Comparison of ENCODE assay signal across 23 mouse cellular contexts in genomic region chr7:117610439-117610838, GRCm38 (mm10).
DNase-seq lines count a peak whose midpoint lies in the region; ATAC-seq and TF ChIP-seq lines count a peak whose summit lies in the region.
"Had no signal": no experiment of that assay in that cellular context is flagged by ENCODE, and none has a peak within 500 bp of the region (broad histone marks: within the 10 kb centered on the region; RNA-seq: fewer than 3 reads in every experiment).

No protein-coding gene starts in this region.

- TF ChIP-seq EP300 in stomach, postnatal 0 days (optimal IDR thresholded peaks at IDR 0.05), result no peak

- no peak overlapping the region for H3K4me2 ChIP-seq in hindbrain, embryonic 16.5 days (ENCODE audit: low read length)
- H3K4me2 ChIP-seq in hindbrain, embryonic 12.5 days (replicated peaks), result no peak overlapping the region
- H3K4me2 ChIP-seq in stomach, postnatal 0 days (replicated peaks; ENCODE audit: low read depth), result no peak overlapping the region
- H3K4me2 ChIP-seq: embryonic facial prominence, embryonic 15.5 days; heart, embryonic 11.5 days; hindbrain, embryonic 15.5 days; kidney, embryonic 15.5 days; liver, embryonic 13.5 days had no signal

- peak; percentile 9 for DNase-seq in embryo, embryonic 10 days (ENCODE audit: low spot score)
- no peak for DNase-seq in embryo, embryonic 9.5 days (ENCODE audit: extremely low spot score)
- DNase-seq in retina, embryonic 14.5 days (ENCODE audit: low spot score), result peak; percentile 19
- DNase-seq in retina, postnatal 1 day, result no peak
- no peak for DNase-seq in stomach, postnatal 0 days (ENCODE audit: low spot score)
- DNase-seq in kidney, adult 9 months, result no peak
- DNase-seq: adrenal gland, postnatal 10 days; cerebellum, adult 18-20 months; cerebellum, postnatal 14 days; gastrocnemius, postnatal 10 days; kidney, postnatal 36 days; liver, embryonic 13.5 days; lung, adult 2 months; lung, postnatal 14 days; right cerebral cortex, postnatal 14 days had no signal

- peak overlapping the region; percentile 39; the same call in 1 of the 2 replicates for H3K27ac ChIP-seq in hindbrain, embryonic 16.5 days (ENCODE audit: low read depth, low read length)
- no peak overlapping the region for H3K27ac ChIP-seq in hindbrain, embryonic 12.5 days
- H3K27ac ChIP-seq in stomach, postnatal 0 days (replicated peaks), result no peak overlapping the region
- H3K27ac ChIP-seq: embryonic facial prominence, embryonic 15.5 days; hindbrain, embryonic 15.5 days; kidney, embryonic 15.5 days; left cerebral cortex, adult 2 months; liver, embryonic 13.5 days had no signal

- WGBS in hindbrain, embryonic 16.5 days, result 26% methylated on average over 6 of the region's 6 CpGs
- WGBS in hindbrain, embryonic 12.5 days, result 37% methylated on average over 6 of the region's 6 CpGs
- WGBS in stomach, postnatal 0 days, result 67% methylated on average over 6 of the region's 6 CpGs

- H3K27me3 ChIP-seq in hindbrain, embryonic 16.5 days (replicated peaks; ENCODE audit: control insufficient read depth, insufficient read depth, low read length), result no peaks in the 10 kb centered on the region
- H3K27me3 ChIP-seq in hindbrain, embryonic 12.5 days, result no peaks in the 10 kb centered on the region; the same call in 1 of the 2 replicates
- no peaks in the 10 kb centered on the region for H3K27me3 ChIP-seq in stomach, postnatal 0 days (ENCODE audit: control insufficient read depth, insufficient read depth, low read length)
- H3K27me3 ChIP-seq: embryonic facial prominence, embryonic 15.5 days; hindbrain, embryonic 15.5 days; kidney, embryonic 15.5 days; liver, embryonic 13.5 days had no signal

- no peak overlapping the region for H3K4me3 ChIP-seq in hindbrain, embryonic 16.5 days (ENCODE audit: low read length)
- no peak overlapping the region for H3K4me3 ChIP-seq in hindbrain, embryonic 12.5 days
- H3K4me3 ChIP-seq in stomach, postnatal 0 days (ENCODE audit: low read depth, low read length), result no peak overlapping the region
- H3K4me3 ChIP-seq: embryonic facial prominence, embryonic 15.5 days; hindbrain, embryonic 15.5 days; kidney, embryonic 15.5 days; left cerebral cortex, adult 2 months; liver, embryonic 13.5 days had no signal

- H3K9me3 ChIP-seq in hindbrain, embryonic 16.5 days (ENCODE audit: control insufficient read depth, low read length), result no peaks in the 10 kb centered on the region
- no peaks in the 10 kb centered on the region for H3K9me3 ChIP-seq in hindbrain, embryonic 12.5 days (replicated peaks)
- no peaks in the 10 kb centered on the region for H3K9me3 ChIP-seq in stomach, postnatal 0 days (ENCODE audit: control insufficient read depth, low read length)
- H3K9me3 ChIP-seq: embryonic facial prominence, embryonic 15.5 days; hindbrain, embryonic 15.5 days; kidney, embryonic 15.5 days; liver, embryonic 13.5 days had no signal

- no peaks in the 10 kb centered on the region for H3K36me3 ChIP-seq in hindbrain, embryonic 16.5 days (ENCODE audit: control insufficient read depth, insufficient read depth, low read length)
- no peaks in the 10 kb centered on the region for H3K36me3 ChIP-seq in hindbrain, embryonic 12.5 days
- H3K36me3 ChIP-seq in stomach, postnatal 0 days (ENCODE audit: control insufficient read depth, insufficient read depth, low read length), result no peaks in the 10 kb centered on the region
- H3K36me3 ChIP-seq: embryonic facial prominence, embryonic 15.5 days; hindbrain, embryonic 15.5 days; kidney, embryonic 15.5 days; liver, embryonic 13.5 days had no signal

- ATAC-seq in hindbrain, embryonic 16.5 days, result no peak
- no peak for ATAC-seq in hindbrain, embryonic 12.5 days (ENCODE audit: low FRiP score)
- no peak for ATAC-seq in stomach, postnatal 0 days (ENCODE audit: low FRiP score, low TSS enrichment)
- ATAC-seq: intestine, embryonic 16.5 days had no signal

- peaks cover 3% of the 10 kb centered on the region for H3K4me1 ChIP-seq in hindbrain, embryonic 16.5 days (ENCODE audit: control insufficient read depth, insufficient read depth, low read depth, low read length)
- H3K4me1 ChIP-seq in hindbrain, embryonic 12.5 days, result 0 out of 2 replicates have a peak, but pooled peaks cover 4% of the 10 kb centered on the region
- H3K4me1 ChIP-seq in stomach, postnatal 0 days (replicated peaks; ENCODE audit: control insufficient read depth, insufficient read depth), result no peaks in the 10 kb centered on the region
- H3K4me1 ChIP-seq: embryonic facial prominence, embryonic 15.5 days; kidney, embryonic 15.5 days; liver, embryonic 13.5 days had no signal

- no peak for TF ChIP-seq CTCF in stomach, postnatal 0 days (IDR thresholded peaks at IDR 0.05; ENCODE audit: low read depth)

- H3K9ac ChIP-seq in hindbrain, embryonic 16.5 days (ENCODE audit: low read depth, low read length), result no peak overlapping the region
- H3K9ac ChIP-seq in hindbrain, embryonic 12.5 days, result no peak overlapping the region
- no peak overlapping the region for H3K9ac ChIP-seq in stomach, postnatal 0 days (ENCODE audit: low read length)
- H3K9ac ChIP-seq: embryonic facial prominence, embryonic 15.5 days; hindbrain, embryonic 15.5 days; kidney, embryonic 15.5 days; liver, embryonic 13.5 days had no signal

Comparison
In these comparisons a context has a peak if more than half of its experiments do, and no peak if none do; other contexts are left out.
1. DNase-seq: peak in embryo, embryonic 10 days (single experiment) and retina, embryonic 14.5 days (single experiment); none in embryo, embryonic 9.5 days (single experiment), retina, postnatal 1 day (single experiment), stomach, postnatal 0 days (single experiment) and kidney, adult 9 months (single experiment).